Mouse (Mus musculus) stomach, embryonic 16.5 days (tissue): ENCODE measurements around the gene Defb19. TPM values are rescaled to one million over a fixed set of nuclear protein-coding genes. Genes with fewer than 3 reads are reported as not detected.

ENCODE experiments used
- ATAC-seq: fragments of 200-750 bp; cut with Nextera tagmentation; 2 replicates; pipeline ENCODE4 v1.8.0; 2017; ENCODE audit warnings: moderate number of reproducible peaks, moderate TSS enrichment; ENCODE audit not compliant: insufficient read depth, low FRiP score
- H3K27ac ChIP-seq: fragments of 300-500 bp; sonication (generic); 2 replicates; pipeline ENCODE4 v1.5.1; 2014; ENCODE audit warnings: low read length
- H3K27me3 ChIP-seq: fragments of 300-500 bp; sonication (generic); 2 replicates; pipeline ENCODE4 v1.6.1; 2014; ENCODE audit warnings: low read length, control low read depth, mixed read lengths; ENCODE audit not compliant: control insufficient read depth, insufficient read depth
- H3K36me3 ChIP-seq: fragments of 300-500 bp; sonication (generic); 2 replicates; pipeline ENCODE4 v1.6.1; 2014; ENCODE audit warnings: low read length; ENCODE audit not compliant: control insufficient read depth, insufficient read depth
- H3K4me1 ChIP-seq: fragments of 300-500 bp; sonication (generic); 2 replicates; pipeline ENCODE4 v1.6.1; 2014; ENCODE audit warnings: low read length, control low read depth, mixed read lengths; ENCODE audit not compliant: control insufficient read depth, insufficient read depth
- H3K4me2 ChIP-seq: fragments of 300-500 bp; sonication (generic); 2 replicates; pipeline ENCODE4 v1.6.1; 2014; ENCODE audit warnings: low read depth, low read length, mixed read lengths
- H3K4me3 ChIP-seq: fragments of 300-500 bp; sonication (generic); replicated peaks from 2 replicates; pipeline ENCODE4 v1.5.1; 2014; ENCODE audit warnings: mild to moderate bottlenecking, low read length
- H3K9ac ChIP-seq: fragments of 300-500 bp; sonication (generic); 2 replicates; pipeline ENCODE4 v1.6.1; 2014; ENCODE audit warnings: low read length
- H3K9me3 ChIP-seq: fragments of 300-500 bp; sonication (generic); replicated peaks from 2 replicates; pipeline ENCODE4 v1.6.1; 2016; ENCODE audit warnings: low read length, control low read depth; ENCODE audit not compliant: control insufficient read depth
- WGBS: fragments of 180-500 bp; shearing (Covaris S2); extraction: QIAGEN DNeasy Blood & Tissue Kit; methylation state at CpG from one replicate; pipeline ENCODE4 v1.1.7; 2014; 5-methylcytosine and 5-hydroxymethylcytosine counted together
- polyA plus RNA-seq: library from polyadenylated mRNA; unstranded; fragments of >200 nt; fragmentation: Nextera tagmentation; extraction: Ambion mirVana; gene quantifications from 2 replicates; pipeline ENCODE4 v1.2.1, GENCODE M21; 2015

Gene Defb19
- polyA plus RNA-seq, 1 experiment from 2014 or later: not detected

DNA sequence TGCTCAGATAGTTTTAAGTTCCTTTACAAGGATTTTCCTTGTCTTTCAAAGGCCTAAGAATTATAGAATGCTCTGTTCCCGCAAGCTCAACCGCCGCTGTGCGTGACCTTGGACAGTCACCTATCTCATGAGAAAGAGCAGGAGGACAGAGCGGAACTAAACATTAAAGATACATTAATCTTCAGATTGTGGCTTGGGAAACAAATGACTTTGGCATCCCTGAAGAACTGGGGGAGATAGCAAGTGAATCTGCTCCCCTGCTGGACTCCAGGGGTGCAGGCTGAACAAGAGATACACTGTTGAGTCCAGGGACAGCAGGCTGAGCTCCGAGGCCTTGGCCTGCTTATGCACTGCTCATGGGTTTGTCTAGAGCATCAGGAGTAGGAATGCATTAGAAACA, 20.0 kb upstream of the Defb19 start:
- H3K9me3 ChIP-seq: no peaks in the 10 kb centered on the region
- H3K9ac ChIP-seq: no peak overlapping the region
- WGBS: 55% methylated on average over 6 of the region's 6 CpGs
- H3K4me2 ChIP-seq: no peak overlapping the region
- no peaks in the 10 kb centered on the region for H3K4me1 ChIP-seq
- ATAC-seq: no peak
- no peak overlapping the region for H3K27ac ChIP-seq
- H3K4me3 ChIP-seq: no peak overlapping the region
- no peaks in the 10 kb centered on the region for H3K36me3 ChIP-seq
- no peaks in the 10 kb centered on the region for H3K27me3 ChIP-seq

DNA sequence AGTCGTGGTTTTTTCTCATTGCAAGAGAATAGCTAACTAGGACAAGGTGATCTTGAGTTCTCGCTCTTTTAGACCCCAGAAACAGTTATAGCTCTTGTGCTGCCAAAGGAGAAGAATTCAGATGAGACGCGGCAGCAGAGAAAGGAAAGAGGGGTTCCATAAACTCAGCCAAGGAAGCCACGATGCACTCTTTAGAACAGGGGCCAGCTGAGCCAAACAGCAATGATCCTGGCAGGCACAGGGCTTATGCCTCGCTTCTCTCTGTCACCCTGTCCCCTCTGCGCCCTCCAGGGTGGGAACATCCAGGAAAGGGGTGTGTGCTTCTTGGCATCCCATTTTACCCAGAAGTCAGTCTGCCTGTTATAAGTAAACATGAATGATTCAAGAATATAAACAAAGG, 19.2 kb upstream of the Defb19 start, which contains the start of gene Defb45:
TSS of gene Defb45 (minus strand) at position 101 of the 400 bp plus-strand sequence.
- H3K9me3 ChIP-seq: no peaks in the 10 kb centered on the region
- no peak within 1 kb of the TSS for H3K4me2 ChIP-seq
- H3K4me1 ChIP-seq: no peaks in the 10 kb centered on the region
- H3K36me3 ChIP-seq: no peaks in the 10 kb centered on the region
- no peak within 1 kb of the TSS for H3K4me3 ChIP-seq
- no peaks in the 10 kb centered on the region for H3K27me3 ChIP-seq
- no peak within 1 kb of the TSS for H3K9ac ChIP-seq
- WGBS: 53% methylated on average over 7 of the region's 7 CpGs
- no peak for ATAC-seq
- H3K27ac ChIP-seq: no peak within 1 kb of the TSS

DNA sequence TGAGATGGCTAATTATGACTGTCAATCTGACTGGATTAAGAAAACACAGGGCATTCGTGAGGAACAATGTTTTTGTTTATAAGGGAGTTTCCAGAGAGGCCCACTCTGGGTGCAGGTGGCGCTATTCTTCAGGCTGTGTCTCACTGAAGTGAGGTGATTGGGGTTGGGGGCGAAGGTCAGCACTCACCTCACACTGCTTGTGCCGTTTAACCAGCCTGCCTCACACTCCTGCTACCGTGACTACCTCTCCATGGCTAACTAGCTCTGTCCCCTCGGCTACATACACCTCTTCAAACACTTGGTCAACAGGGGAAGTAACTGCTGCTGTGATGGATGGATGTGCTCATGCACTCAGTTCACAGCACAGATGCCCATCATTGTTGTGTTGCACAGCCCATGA, 8.9 kb upstream of the Defb19 start:
- ATAC-seq: no peak

DNA sequence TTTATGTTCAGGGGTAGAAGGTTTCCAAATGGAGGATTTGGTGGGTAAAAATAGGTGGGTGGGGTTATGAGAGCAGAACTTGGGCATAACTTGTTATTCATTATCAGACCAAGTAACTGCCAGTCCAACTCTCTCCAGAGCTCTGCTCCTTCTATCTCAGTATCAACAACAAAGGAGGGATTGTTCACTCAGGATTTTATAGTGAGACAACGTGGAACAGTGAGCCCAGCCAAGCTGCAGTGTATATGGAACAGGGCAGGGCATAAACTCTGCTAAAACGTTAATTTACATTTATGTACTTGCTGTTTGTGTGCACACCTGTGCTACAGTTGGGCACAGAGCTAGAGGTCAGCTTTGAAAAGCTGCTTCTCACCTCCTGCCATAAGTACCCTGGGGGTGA, 8.3 kb upstream of the Defb19 start:
- ATAC-seq: no peak
- Histone ChIP-seq H3K27me3 (no peaks in the 10 kb centered on the region), H3K4me2 (no peak overlapping the region), H3K4me3 (no peak overlapping the region), H3K36me3 (no peaks in the 10 kb centered on the region), H3K27ac (no peak overlapping the region), H3K9me3 (no peaks in the 10 kb centered on the region), H3K4me1 (no peaks in the 10 kb centered on the region), H3K9ac (no peak overlapping the region)
- WGBS: 20% methylated on average over 2 of the region's 2 CpGs

More for the DNA sequence above, 8.9 kb upstream of the Defb19 start:
- WGBS: 32% methylated on average over 6 of the region's 6 CpGs
- no peaks in the 10 kb centered on the region for H3K27me3 ChIP-seq
- no peak overlapping the region for H3K9ac ChIP-seq
- H3K9me3 ChIP-seq: no peaks in the 10 kb centered on the region
- no peaks in the 10 kb centered on the region for H3K36me3 ChIP-seq
- no peak overlapping the region for H3K4me3 ChIP-seq
- H3K4me1 ChIP-seq: no peaks in the 10 kb centered on the region
- no peak overlapping the region for H3K27ac ChIP-seq
- no peak overlapping the region for H3K4me2 ChIP-seq

DNA sequence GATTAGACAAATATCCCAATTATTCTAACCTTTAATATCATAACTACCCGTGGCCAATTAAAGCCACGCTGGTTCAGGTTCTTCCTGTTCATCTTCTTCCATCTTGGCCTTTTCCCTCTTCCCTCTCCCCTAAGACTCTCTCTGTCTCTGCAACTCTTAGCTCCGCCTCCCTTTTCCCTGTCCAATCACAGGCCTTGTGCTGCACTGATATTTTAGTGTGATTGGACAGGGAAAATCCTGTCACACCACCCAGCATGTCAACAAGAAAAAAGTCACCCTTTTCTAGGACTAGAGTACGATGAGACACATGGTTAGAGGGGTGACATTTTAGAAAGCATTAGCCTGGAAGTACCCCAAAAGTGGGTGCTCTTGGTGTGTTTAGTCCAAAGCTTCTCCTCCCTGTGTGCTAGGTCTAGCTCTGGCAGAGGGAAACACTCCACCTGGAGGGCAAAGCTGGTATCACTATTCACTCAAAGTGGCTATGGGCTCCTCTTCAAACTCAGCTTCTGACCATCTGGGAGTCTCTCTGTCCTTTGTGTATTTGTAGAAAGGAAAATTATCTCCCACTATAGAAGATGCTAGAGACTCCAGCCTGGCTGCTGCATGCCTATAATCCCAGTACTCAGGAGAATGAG, 6.9 kb upstream of the Defb19 start:
- H3K4me3 ChIP-seq: no peak overlapping the region
- H3K9ac ChIP-seq: no peak overlapping the region
- no peaks in the 10 kb centered on the region for H3K27me3 ChIP-seq
- no peak for ATAC-seq
- no peaks in the 10 kb centered on the region for H3K4me1 ChIP-seq
- no peaks in the 10 kb centered on the region for H3K9me3 ChIP-seq
- H3K36me3 ChIP-seq: no peaks in the 10 kb centered on the region
- 74% methylated on average over 4 of the region's 4 CpGs for WGBS
- H3K27ac ChIP-seq: no peak overlapping the region
- no peak overlapping the region for H3K4me2 ChIP-seq

DNA sequence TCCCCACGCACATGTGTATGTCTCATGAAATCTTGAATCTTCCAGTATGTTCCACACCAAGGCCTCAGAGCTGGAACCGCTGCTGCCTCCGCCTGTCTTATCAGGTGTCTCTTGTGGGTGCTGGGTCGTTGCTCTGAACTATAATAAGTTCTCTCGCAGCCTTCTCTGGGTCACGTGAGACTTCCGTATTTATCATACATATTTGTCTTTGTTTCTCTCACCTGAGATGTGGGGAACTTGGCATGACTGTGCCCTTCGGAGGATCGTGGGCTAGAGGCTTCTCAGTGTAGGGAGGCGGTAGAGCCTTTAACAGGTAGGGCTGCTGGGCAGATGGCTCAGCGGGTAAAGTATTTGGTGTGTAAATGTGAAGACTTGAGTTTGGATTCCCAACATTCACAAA, 500 bp upstream of the Defb19 start:
- 74% methylated on average over 11 of the region's 11 CpGs for WGBS
- no peak overlapping the region for H3K27ac ChIP-seq

DNA sequence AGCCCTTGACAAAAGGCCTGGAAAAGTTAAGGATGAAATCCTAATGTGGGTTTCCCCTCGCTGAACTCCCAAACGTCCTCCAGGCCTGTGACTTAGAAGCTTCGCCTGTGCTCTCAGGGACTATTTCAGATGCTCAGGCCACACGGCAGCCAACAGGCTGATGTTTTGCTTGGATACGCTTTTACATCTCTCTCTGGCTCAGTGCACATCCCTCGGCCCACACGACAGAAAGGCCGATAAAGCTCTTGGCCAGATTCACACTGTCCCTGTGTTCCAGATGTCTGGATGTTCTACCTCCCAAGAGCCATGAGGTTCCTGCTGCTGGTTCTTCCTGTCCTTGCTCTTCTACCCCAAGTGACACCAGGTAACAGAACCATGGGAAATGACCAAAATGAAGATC, 6.6 kb downstream of the Defb19 start:
- WGBS: 86% methylated on average over 8 of the region's 8 CpGs
- H3K9me3 ChIP-seq: no peaks in the 10 kb centered on the region
- no peaks in the 10 kb centered on the region for H3K27me3 ChIP-seq
- H3K9ac ChIP-seq: no peak overlapping the region
- H3K27ac ChIP-seq: no peak overlapping the region
- no peak overlapping the region for H3K4me2 ChIP-seq
- H3K36me3 ChIP-seq: no peaks in the 10 kb centered on the region
- no peaks in the 10 kb centered on the region for H3K4me1 ChIP-seq
- ATAC-seq: no peak
- H3K4me3 ChIP-seq: no peak overlapping the region

More for the DNA sequence above, 500 bp upstream of the Defb19 start:
- no peak overlapping the region for H3K9ac ChIP-seq
- no peak for ATAC-seq
- H3K27me3 ChIP-seq: no peaks in the 10 kb centered on the region
- H3K4me1 ChIP-seq: no peaks in the 10 kb centered on the region
- H3K36me3 ChIP-seq: no peaks in the 10 kb centered on the region
- H3K4me2 ChIP-seq: no peak overlapping the region
- no peaks in the 10 kb centered on the region for H3K9me3 ChIP-seq
- H3K4me3 ChIP-seq: no peak overlapping the region

DNA sequence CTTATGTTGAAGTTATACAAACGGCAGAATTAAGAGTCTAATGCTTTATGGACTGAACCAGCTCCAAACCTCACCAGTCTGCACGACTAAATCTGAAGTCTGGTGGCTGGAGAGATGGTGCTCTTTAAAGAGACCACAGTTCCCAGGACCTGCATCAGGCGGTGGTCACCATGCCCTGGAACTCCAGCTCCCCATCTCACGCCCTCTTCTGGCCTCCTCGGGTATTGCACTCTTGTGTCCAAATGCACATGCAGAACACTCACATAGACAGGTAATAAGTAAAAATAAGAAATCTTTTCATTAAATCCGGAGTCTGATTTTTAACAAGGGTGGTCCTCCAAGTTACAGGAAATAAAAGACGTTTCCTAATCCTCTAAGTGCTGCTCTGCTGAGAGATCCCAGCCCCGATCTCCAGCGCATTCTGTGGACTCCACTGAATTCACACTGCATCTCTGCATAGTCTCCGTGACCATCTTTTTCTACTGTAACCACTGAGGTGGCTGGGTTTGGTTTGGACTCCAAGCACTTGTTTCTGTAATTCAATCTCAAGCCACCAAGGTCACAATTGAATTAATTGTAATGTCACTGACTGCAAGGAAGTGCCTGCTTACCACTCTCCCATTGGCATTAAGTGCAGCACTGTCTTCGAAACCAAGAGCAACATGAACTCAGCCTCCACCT, 7.9 kb downstream of the Defb19 start, which contains the start of gene Defb21:
TSS of gene Defb21 (plus strand) at position 631 of the 681 bp plus-strand sequence.
- Histone ChIP-seq H3K27me3 (no peaks in the 10 kb centered on the region), H3K4me2 (no peak within 1 kb of the TSS), H3K9ac (no peak within 1 kb of the TSS), H3K9me3 (no peaks in the 10 kb centered on the region), H3K4me3 (no peak within 1 kb of the TSS), H3K4me1 (no peaks in the 10 kb centered on the region), H3K36me3 (no peaks in the 10 kb centered on the region), H3K27ac (no peak within 1 kb of the TSS)
- no peak for ATAC-seq
- 61% methylated on average over 11 of the region's 11 CpGs for WGBS

DNA sequence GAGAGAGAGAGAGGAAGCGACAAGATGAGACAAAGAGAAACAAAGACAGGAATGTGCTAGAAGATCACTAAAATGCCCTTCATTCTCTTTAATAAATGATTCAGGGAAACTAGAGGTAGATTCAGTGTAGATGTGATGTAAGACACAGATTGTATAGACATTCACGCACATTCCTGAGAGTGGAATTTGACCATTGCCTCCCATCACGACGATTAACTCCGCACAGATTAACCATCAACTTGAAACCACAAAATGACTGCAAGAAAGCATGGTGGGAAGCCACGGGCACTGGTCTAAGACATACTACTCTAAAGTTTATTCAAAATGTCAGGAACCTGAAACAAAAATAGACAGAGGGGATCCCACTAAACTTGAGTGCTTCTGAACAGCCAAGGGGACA, 9.8 kb downstream of the Defb19 start:
- H3K9me3 ChIP-seq: no peaks in the 10 kb centered on the region
- no peak overlapping the region for H3K9ac ChIP-seq
- no peak overlapping the region for H3K27ac ChIP-seq
- no peaks in the 10 kb centered on the region for H3K36me3 ChIP-seq
- H3K4me1 ChIP-seq: no peaks in the 10 kb centered on the region
- no peak overlapping the region for H3K4me3 ChIP-seq
- no peaks in the 10 kb centered on the region for H3K27me3 ChIP-seq
- WGBS: 55% methylated on average over 6 of the region's 6 CpGs
- H3K4me2 ChIP-seq: no peak overlapping the region
- ATAC-seq: no peak
